Mouse (Mus musculus): ENCODE measurements at regions not wholly inside any gene's neighbourhood (a gene's known extent, or its start where the extent isn't known, plus 50 kb on each side); places are given as distances from the start of the nearest gene placed in this dataset.
"Not testable (repeated sequence)": the region's sequence is repeated elsewhere in the genome, so short reads cannot be mapped to it uniquely, and the experiment has no call there.

DNA sequence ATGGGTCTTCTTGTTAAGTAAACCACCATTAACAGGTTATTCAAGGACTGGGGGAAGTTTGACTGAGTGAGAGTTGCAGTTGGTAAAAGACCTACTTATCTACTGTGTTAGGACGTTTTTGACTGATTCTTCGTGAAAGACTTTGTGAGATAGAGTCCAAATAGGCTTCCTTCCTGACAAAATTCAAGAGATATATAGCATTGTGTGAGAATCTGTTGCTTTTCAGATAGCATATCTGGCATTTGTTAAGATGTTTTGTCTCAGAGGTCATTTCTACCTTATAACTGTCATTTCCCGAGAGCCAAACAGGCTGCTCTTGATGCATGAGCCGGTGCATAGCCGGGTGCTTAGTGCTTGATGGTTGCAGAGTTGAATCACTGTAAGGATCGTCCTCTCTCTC is 214.8 kb downstream of the Pten start:
- DNase-seq (ENCODE audit: low spot score) = no peak

DNA sequence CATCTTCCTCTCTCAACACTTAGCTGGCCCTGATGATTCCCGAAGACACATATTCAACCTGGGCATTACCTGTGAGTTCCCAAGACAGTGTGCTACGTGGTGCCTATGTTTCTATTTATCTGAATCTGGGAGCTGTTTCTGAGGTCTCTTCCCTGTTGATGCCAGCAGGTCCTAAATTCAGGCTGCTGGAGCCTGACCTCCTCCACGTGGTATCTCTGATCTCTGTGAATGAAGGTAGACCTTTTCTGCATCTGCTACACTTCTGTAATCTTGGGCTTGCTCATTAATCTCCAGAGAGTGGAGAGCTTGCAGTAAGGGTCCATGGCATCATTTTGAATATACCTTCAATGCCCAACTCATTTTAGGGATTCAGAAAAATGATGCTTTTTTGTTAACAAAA is 215.8 kb downstream of the Pten start:
- DNase-seq (ENCODE audit: low spot score) = no peak

DNA sequence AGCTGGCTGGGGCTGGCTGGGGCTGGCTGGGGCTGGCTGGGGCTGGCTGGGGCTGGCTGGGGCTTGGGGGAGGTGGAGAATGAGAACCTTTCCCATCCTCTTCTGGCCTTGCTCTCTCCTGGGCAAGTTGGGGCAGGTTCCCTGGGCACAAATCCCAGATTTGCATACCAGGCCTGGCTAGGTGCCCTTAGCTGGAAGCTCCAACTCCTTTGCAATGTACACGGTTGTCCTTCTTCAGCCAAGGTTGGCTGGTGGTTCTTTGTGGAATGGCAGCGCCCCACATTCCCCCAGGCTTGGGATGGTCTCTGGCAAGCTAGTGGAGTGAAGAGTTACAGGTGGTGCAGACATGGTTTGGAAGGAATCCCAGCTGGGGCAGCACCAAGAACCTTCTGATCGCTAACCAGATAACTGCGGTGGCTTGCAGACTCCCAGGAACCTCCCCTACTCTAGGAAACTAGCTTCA is 217.5 kb downstream of the Pten start:
- DNase-seq (ENCODE audit: low spot score) = peak; percentile 64

DNA sequence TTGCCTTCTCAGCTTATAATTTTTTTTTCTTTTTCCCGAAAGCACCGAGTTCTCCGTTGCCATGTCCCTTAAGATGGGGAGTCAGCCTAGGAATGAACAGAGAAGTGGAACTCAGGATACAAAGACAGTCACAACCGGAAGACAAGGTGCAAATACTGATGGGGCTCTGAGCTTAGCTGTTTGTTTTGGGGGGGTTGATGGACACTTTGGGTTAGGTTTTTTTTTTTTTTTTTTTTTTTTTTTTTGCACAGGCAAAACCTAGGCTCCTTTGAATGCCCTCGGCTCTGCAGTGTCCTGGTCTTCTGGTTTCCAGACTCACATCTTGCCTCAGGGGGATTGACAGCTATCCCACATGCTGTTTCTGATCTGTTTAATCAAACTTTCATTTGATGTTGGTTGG is 218.0 kb downstream of the Pten start:
- no peak for DNase-seq (ENCODE audit: low spot score)

DNA sequence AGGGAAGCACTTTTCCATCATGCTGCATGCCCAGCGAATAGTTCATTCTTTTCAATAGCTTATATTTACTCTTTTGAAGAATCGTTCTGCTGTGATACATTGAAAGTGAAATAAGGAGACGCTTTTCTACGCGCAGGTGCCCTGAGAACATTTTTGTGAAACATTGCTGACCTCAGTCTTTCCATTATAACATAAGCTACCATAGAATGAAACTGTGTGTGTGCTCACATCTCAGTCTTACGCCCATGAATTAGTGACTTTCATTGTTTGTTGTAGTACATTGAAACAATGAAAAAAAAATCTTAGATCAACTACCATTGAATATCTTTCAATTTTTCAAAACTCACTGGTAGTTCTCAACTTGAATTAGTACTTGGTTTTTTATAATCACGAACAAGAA is 219.2 kb downstream of the Pten start:
- no peak for DNase-seq (ENCODE audit: low spot score)

DNA sequence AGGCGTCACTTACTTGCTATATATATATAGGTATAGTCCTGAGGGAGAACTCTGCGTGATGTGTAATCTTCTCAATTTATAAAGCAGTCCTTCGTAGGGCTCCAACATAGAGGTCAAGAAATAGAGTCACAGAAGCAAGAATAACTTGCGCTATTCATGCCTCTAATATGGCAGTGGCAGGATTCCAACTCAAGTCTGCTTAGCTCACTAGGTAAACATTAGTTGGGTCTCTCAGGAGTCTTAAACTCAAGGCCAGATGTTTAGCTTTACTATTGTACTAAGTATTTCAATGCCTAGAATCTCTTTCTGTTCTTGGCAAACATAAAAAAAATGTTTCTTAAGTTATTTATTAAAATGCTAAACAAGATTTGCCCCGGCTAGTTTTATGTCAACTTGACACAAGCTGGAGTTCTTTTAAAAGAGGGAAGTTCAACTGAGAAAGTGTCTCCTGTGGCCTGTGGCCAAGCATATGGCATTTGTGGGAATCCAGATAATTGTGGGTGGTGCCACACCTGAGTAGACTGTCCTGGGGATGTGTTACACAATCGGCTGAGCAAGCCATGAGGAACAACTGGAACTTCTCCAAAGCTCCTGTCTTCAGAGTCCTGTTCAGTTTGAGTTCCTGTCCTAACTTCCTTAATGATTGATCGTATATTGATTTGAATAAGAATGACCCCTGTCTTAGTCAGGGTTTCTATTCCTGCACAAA is 220.9 kb downstream of the Pten start:
- DNase-seq (ENCODE audit: low spot score) = no peak

DNA sequence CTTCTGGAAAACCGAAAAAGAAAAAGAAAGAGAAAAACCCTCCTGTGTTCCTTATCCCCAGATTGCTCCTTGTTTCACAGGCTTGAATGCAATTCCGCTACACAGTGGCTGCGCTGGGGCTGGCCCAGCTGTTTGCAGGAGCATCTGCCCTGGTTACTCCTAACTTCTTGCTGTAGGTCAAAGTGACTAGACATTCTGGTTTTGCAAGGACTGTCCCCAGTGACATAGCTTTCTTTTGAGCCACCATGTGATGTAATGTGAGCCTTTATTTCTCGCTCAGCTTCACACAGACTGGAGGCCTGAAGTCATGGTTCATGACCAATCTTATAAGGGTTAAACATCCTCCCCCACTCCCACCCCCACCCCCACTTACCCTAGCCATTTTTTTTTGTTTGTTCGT is 222.8 kb downstream of the Pten start:
- DNase-seq (ENCODE audit: low spot score) = no peak

DNA sequence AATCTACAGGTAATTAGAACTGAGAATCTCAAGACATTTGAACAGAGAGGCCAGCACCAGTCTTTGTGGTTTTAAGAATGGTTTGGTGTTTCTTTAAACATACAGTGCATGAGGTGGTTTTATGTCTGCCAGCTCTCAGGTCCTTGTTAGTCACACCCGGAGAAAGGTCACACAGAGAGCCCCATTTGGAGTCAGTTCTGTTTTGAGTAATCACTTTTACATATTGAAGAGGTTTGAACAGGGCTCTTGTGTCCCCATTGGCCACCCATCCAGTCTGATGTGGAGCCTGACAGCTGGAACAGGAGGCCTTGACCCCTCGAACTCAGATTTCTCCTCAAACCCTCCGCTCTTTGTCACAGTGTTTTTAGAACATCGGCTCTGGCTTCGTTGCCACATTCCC is 231.4 kb downstream of the Pten start:
- DNase-seq (ENCODE audit: low spot score) = no peak

DNA sequence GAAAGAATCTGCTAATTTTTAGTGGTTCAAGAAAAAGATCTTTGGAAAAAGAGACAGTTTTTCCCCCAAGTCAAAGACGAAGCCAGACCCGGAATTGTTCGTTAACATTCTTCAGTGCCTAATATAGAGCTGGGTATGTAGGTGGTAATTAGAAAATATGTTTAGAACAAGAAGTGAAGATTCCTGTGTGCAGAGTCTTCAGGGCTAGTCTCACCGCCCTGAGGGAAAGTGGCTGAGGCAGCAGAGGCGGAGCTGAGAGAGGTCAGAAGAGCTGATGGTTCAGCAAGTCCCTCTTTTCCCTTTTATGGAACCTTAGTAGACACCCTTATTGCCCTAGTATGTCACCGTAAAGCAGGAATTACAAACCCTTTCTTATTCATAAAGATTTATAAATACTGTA is 232.0 kb downstream of the Pten start:
- DNase-seq (ENCODE audit: low spot score) = no peak

DNA sequence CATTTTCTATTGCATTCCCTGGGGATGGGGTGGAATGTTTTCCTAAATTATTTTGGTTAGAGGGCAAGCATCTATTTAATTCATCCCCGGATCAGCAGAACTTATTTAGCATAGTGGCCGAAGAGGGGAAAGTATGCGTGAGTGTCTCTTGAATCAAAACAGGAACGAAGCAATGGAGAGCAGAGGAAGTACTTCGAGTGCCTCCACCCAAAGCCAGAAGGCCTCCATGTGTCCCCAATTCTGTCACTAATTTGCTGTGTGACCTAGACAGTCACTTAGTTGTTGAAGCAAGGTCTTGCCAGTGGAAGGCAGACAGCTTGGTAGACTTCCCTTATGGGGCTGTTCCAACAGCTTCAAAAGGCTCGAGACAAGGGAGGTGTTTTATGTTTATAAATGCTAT is 233.3 kb downstream of the Pten start:
- DNase-seq (ENCODE audit: low spot score) = no peak

DNA sequence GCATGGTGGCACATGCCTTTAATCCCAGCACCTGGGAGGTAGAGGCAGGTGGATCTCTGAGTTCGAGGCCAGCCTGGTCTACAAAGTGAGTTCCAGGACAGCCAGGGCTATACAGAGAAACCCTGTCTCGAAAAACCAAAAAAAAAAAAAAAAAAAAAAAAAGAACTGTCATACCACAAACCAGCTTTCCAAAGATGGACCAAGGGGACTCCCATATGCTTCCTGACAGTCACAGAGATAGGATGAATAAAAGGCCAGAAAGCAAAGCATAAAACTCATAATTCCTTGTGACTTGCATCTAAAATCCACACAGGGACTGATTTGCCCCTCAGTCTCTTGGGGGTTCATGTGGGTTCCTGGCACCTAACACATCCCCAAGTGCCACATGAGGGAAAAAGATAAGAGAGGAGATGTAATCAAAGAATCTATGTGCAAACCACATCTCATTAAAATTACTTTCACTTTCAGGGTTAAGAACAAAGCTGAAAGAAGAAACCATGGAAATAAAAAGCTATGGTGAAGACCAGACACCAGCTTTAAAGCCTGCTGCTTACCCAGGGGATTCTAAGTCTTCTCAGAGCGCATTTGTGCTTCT is 241.4 kb downstream of the Pten start:
- DNase-seq (ENCODE audit: low spot score) = no peak

DNA sequence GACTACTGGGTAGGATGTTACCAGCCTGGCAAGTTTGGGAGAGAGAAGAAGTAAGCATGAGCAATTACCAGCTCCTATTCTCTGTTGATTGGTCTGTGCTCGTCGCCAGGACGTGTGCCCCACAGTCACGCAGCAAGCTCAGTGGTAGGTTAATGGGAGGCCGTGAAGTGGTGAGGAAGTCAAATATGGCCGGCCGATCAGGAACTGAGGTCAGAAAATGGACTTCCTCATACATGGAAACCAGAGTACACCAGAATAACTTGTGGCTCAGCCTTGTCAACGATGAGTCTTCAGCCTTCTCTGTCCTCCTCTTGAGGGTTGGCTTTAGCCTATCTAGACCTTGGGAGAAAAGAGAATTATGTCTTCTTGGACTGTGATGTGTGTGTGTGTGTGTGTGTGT is 250.3 kb downstream of the Pten start:
- DNase-seq (ENCODE audit: low spot score) = no peak

DNA sequence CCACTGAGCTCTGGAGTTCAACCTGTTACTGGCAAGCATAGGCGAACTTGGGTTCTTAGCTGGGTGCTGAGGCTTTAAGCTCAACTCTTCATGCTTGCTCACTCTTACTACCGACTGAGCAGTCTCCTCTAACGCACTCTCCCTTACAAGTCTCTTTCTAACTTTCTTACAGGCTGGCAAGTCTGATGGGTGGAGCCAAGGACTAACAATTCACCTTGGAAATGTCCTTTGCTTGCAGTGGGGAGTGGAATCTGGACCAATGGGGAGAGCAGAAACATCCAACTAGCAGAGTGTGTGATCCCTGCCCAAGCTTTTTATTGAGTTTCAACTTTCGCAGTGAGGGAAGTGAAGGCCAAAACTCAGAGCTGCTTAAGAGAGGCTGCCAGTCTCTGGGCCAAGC is 250.8 kb downstream of the Pten start:
- no peak for DNase-seq (ENCODE audit: low spot score)

DNA sequence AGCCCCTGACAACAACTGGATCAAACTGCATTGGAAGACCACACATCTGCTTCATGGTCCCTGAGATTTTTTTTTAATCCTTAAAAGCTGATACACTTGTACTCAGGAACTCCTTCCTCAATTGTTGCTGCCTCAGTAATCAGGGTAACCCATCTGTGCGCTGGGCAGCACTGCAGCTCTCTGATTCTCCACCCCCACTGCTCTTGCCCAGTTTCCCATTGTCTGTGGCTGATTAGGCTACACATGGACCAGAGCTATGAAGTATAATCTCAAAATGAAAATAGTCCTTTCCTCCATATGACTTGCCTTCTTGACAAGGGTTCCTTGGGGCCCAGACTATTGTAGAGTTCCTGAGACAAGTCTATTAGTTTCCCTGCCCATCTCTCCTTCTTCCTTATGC is 251.5 kb downstream of the Pten start:
- no peak for DNase-seq (ENCODE audit: low spot score)

DNA sequence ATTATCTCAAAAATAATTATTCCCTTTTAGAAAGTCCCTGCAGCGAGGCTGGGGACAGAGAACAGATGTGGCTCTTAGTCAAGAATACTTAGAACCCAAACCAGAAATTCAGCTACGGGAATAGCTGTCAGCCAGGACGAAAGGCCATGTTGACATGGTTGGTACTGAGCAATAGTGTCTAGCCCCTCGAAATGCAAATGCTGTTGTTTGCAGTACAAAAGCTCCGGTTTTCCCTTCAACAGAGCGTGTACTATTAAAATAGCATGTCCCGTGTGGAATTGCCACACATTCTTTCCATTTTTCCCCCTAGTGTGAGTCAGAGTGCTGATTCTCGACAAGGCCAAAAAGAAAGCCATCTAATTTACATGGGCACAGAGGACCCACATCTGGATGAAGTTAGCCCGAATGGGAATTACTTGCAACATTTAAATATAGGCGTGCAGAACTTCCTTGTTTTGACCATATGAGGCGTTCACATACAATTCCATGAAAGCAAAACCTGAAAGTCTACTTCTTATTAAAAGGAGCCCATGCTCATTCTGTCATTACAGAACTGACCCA is 253.7 kb downstream of the Pten start:
- DNase-seq (ENCODE audit: low spot score) = no peak

DNA sequence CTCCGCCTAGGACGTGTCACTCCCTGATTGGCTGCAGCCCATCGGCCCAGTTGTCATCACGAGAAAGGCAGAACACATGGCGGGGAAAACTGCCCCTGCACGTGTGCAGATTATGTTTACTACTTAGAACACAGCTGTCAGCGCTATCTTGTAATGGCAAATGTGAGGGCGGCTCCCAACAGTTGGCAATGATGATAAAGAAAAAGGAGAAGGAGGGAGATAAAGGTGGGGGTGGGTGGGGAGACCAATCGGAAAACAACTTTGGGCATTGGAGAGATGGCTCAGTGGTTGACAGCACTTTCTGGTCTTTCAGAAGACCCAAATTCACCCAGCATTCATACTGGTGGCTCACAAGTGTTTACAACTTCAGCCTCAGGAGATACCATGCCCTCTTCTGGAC is 257.6 kb downstream of the Pten start:
- not testable (repeated sequence) for DNase-seq (ENCODE audit: low spot score)

DNA sequence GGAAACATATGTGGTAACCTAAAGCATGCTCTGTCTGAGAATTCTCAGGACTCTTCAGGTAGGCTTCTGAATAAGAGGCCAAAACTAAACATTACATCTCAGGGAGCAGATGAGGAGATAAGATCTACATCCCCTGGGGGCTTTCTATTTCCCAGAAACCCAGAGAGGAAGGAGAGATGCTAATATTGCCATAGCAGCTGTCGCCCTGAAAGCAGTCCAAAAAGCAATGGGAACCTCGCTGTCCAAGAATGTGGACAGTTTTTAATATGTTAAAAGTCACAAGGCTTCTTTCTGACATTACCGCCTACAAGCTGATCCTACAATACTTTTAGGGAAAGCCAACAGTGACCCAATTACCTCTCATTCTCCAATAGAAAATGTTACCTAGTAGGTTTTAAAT is 263.9 kb downstream of the Pten start:
- peak; percentile 12 for DNase-seq (ENCODE audit: low spot score)

DNA sequence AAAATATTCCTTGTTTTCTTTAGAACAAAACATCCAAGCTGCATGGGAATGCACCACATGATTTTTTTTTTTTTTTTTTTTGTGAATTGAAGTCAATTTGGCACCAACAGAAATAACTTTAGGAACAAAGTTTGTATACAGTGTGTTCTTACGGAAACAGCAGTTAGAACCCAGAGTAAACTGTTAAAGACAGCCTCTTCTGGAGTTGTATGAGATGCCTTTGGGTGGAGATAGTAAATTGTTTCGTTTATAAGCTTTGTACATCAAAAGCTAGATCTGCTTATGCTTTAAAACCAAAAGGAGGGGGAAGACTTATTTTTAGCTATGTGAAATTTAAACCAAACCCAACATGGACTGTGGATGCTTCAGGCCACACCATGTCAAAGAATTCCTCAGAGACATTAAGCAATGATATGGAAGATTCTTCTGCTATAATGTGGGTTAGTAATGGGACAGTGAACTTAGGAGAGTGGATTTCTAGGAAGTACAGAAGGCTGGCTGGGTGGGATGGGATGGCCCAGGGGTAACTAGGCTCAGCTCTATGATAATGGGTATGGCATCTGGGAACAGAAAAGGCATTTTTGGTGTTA is 265.6 kb downstream of the Pten start:
- DNase-seq (ENCODE audit: low spot score) = no peak

DNA sequence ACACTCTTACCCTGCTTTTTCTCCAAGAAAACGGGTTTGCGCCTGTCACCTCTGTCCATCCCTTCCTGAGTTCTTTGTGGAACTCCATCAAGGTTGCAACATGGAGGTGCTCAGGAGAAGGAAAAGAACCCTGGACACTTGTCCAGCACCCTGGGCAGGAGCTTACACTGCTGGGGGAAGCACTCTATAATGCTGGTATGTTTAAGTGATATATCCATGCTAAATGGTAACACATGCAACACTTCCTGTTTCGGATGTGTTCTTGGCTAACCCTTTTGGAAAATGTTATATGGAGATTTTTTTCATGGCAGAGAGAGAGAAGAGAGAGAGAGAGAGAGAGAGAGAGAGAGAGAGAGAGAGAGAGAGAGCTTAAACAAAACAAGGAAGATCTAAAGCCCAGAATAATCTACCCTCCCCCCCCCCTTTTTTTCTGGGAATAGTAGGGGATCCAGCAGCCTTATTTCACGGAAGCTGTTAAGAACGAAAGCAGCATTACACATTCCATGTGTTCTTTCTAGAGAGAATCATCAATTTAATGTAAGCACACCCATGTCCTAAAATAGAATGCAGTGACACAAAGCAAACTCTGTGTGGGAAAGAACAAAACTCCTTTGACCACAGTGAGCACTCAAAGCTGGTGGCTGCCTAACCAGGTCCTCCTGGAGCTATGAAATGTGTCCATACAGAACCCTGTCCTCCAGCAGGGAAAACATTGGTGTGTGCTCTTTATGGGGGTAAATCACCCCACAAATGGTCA is 272.6 kb downstream of the Pten start:
- DNase-seq (ENCODE audit: low spot score) = no peak

DNA sequence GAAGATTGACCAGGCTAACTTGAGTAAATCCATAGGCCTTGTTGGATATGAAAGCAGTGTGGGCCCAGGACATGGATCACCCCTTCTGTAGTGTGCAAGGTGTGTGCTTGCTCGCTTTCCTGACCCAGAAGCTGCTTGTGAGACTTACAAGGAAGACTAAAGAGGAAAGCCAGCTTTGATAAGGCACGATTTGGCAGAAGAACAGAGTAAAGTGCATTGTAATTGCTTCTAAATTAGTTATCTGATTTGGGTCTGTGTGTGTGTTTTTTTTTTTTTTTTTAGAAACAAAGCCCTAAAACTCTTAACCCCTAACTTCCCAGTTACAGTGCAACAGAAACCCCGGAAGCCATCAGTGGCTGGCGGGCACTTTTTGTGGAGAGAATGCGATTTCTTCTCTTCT is 283.2 kb downstream of the Pten start:
- no peak for DNase-seq (ENCODE audit: low spot score)

DNA sequence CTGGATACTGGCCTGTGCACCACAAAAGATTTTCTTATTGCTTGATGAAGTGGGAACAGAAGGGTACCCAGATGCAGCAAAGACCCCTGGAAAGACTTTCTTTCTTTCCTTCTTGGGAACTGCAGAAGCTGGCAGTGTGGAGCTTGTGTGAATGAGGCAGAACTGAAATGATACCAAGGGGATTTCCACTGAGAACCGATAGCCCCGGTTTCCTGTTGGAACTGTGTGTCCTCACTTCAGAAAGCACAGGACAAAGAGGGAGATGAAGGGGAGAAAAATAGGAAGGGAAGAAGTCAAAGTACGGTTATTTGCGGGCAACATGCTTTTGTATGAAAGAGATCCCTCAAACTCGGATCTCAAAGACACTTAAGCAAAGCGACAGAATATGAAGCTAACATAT is 283.7 kb downstream of the Pten start:
- DNase-seq (ENCODE audit: low spot score) = no peak

DNA sequence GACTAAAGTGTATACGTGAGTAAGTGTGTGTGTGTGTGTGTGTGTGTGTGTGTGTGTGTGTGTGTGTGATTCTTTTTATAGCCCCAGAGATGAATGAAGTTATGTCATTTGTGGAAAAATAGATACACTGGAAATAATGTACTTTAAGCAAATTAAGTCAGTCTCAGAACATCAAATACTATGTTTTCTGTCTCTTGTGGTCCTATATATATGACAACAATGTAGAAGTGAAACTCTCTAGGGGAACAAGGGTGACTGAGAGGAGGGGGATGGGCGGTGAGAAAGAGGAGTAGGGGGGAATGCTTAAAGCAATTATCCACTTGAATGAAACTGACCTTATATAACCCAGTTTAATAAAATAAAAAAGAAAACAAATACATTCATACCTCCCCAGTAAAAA is 285.5 kb downstream of the Pten start:
- DNase-seq (ENCODE audit: low spot score) = no peak
